Mouse (Mus musculus) bone marrow, adult 2 months (tissue): ENCODE measurements around the gene Ly6g6f.

Source experiments
- CTCF ChIP-seq: fragments of 200-500 bp; IDR thresholded peaks from 2 replicates; pipeline ENCODE4 v1.5.1; 2011; ENCODE audit warnings: low read length, control low read depth; ENCODE audit not compliant: control insufficient read depth, insufficient read depth
- POLR2A ChIP-seq: fragments of 200-500 bp; IDR thresholded peaks from 2 replicates; pipeline ENCODE4 v1.6.1; 2011; ENCODE audit warnings: low read depth, mild to moderate bottlenecking, control low read depth, low read length, borderline replicate concordance; ENCODE audit not compliant: control insufficient read depth

GRCm38 (mm10) chr17:35046681-35047455 is 38.5 kb downstream of the Ly6g6f start, which contains the start of gene Msh5:
- TF ChIP-seq CTCF (no peak), POLR2A (peak; percentile 43; the same call in 1 of the 2 replicates)
